Mouse (Mus musculus) liver, adult 2 months (tissue): ENCODE results near the gene Gtf2h5. TPM values are rescaled to one million over a fixed set of nuclear protein-coding genes. Genes with fewer than 3 reads are reported as not detected.

Experiments
- DNase-seq: peaks from one replicate; pipeline ENCODE4 v3.0.0-alpha.2; 2011; ENCODE audit warnings: low read depth, low spot score; ENCODE audit errors: extremely low read depth
- H3K27ac ChIP-seq: fragments of 200-500 bp; replicated peaks from 2 replicates; pipeline ENCODE4 v1.5.1; 2012; ENCODE audit warnings: low read depth, mild to moderate bottlenecking, control low read depth, inconsistent platforms, low read length; ENCODE audit not compliant: insufficient read depth
- H3K27me3 ChIP-seq: fragments of 200-500 bp; 2 replicates; pipeline ENCODE4 v1.6.1; 2012; ENCODE audit warnings: mild to moderate bottlenecking, moderate library complexity, low read length, inconsistent platforms; ENCODE audit not compliant: control insufficient read depth, insufficient read depth
- H3K36me3 ChIP-seq: fragments of 200-500 bp; 2 replicates; pipeline ENCODE4 v1.6.1; 2012; ENCODE audit warnings: low read length, inconsistent platforms; ENCODE audit not compliant: control insufficient read depth, insufficient read depth
- H3K4me1 ChIP-seq: fragments of 200-500 bp; 2 replicates; pipeline ENCODE4 v1.6.1; 2011; ENCODE audit warnings: low read length; ENCODE audit not compliant: control insufficient read depth, insufficient read depth
- H3K4me3 ChIP-seq: fragments of 200-500 bp; 2 replicates; pipeline ENCODE4 v1.5.1; 2011; ENCODE audit warnings: low read depth, mild to moderate bottlenecking, control low read depth, low read length, moderate library complexity; ENCODE audit not compliant: insufficient read depth
- H3K79me2 ChIP-seq: fragments of 200-500 bp; 2 replicates; pipeline ENCODE4 v1.6.1; 2012; ENCODE audit warnings: inconsistent platforms, mild to moderate bottlenecking, low read length, moderate library complexity; ENCODE audit not compliant: control insufficient read depth, insufficient read depth
- H3K9ac ChIP-seq: fragments of 200-500 bp; 2 replicates; pipeline ENCODE4 v1.6.1; 2012; ENCODE audit warnings: low read depth, mild to moderate bottlenecking, control low read depth, inconsistent platforms, low read length
- CTCF ChIP-seq: fragments of 200-500 bp; IDR thresholded peaks from 2 replicates; pipeline ENCODE4 v1.5.1; 2011; ENCODE audit warnings: low read depth, low read length, control low read depth
- POLR2A ChIP-seq: fragments of 200-500 bp; IDR thresholded peaks from 2 replicates; pipeline ENCODE4 v1.6.1; 2011; ENCODE audit warnings: low read length, control low read depth; ENCODE audit not compliant: insufficient read depth; ENCODE audit errors: extremely low read depth
- whole genome bisulfite sequencing: fragments of 180-500 bp; shearing (Covaris S2); methylation state at CpG from one replicate; pipeline ENCODE4 v1.1.7; 2018; 5-methylcytosine and 5-hydroxymethylcytosine counted together
- polyA plus RNA-seq: library from polyadenylated mRNA; depleted of rRNA; stranded (reverse); fragments of >200 nt; gene quantifications from 2 replicates; pipeline ENCODE4 v1.2.3, GENCODE M21; 2012
- total RNA-seq: library from RNA; depleted of rRNA; stranded (reverse); fragments of >200 nt; gene quantifications from 2 replicates; pipeline ENCODE4 v1.2.3, GENCODE M21; 2014

Gtf2h5 gene
- total and polyA plus RNA-seq, 2 experiments = 13.2 to 18.3 TPM

GRCm38 (mm10) chr17:6102287-6102686 is 22.7 kb downstream of the Gtf2h5 start:
- H3K27me3 ChIP-seq = no peaks in the 10 kb centered on the region
- H3K4me3 ChIP-seq = no peak overlapping the region
- peaks cover 5% of the 10 kb centered on the region; the same call in 1 of the 2 replicates for H3K4me1 ChIP-seq
- H3K9ac ChIP-seq = no peak overlapping the region
- no peak overlapping the region for H3K27ac ChIP-seq
- peaks cover 5% of the 10 kb centered on the region; the same call in 1 of the 2 replicates for H3K79me2 ChIP-seq
- DNase-seq = no peak
- WGBS = 93% methylated on average over 3 of the region's 3 CpGs
- no peaks in the 10 kb centered on the region for H3K36me3 ChIP-seq
- TF ChIP-seq POLR2A (no peak), CTCF (no peak)

- Histone ChIP-seq H3K27ac (no peak overlapping the region), H3K27me3 (no peaks in the 10 kb centered on the region), H3K9ac (no peak overlapping the region), H3K36me3 (no peaks in the 10 kb centered on the region), H3K4me3 (no peak overlapping the region), H3K4me1 (peaks cover 5% of the 10 kb centered on the region; the same call in 1 of the 2 replicates), H3K79me2 (peaks cover 14% of the 10 kb centered on the region; the same call in 1 of the 2 replicates)
- no peak for TF ChIP-seq POLR2A
- no peak for TF ChIP-seq CTCF
- 86% methylated on average over 6 of the region's 6 CpGs for WGBS
- DNase-seq = no peak
Observed at GRCm38 (mm10) chr17:6103566-6103965, 24.0 kb downstream of the Gtf2h5 start.

- Histone ChIP-seq H3K27me3 (no peaks in the 10 kb centered on the region), H3K79me2 (peaks cover 21% of the 10 kb centered on the region; the same call in 1 of the 2 replicates), H3K4me3 (peak within 1 kb of the TSS; percentile 89), H3K27ac (peak within 1 kb of the TSS; percentile 68), H3K4me1 (peaks cover 9% of the 10 kb centered on the region), H3K36me3 (no peaks in the 10 kb centered on the region), H3K9ac (peak within 1 kb of the TSS; percentile 93)
- peak; percentile 68 for DNase-seq
- 0 out of 2 replicates have a peak, but pooled peaks have one; percentile 19 for TF ChIP-seq POLR2A
- TF ChIP-seq CTCF = no peak
- 3% methylated on average over 47 of the region's 76 CpGs for WGBS
Observed at GRCm38 (mm10) chr17:6106361-6107014, 26.9 kb downstream of the Gtf2h5 start, which contains the start of gene Tulp4. Tulp4 (plus strand) TSS chr17:6106437.

DNA sequence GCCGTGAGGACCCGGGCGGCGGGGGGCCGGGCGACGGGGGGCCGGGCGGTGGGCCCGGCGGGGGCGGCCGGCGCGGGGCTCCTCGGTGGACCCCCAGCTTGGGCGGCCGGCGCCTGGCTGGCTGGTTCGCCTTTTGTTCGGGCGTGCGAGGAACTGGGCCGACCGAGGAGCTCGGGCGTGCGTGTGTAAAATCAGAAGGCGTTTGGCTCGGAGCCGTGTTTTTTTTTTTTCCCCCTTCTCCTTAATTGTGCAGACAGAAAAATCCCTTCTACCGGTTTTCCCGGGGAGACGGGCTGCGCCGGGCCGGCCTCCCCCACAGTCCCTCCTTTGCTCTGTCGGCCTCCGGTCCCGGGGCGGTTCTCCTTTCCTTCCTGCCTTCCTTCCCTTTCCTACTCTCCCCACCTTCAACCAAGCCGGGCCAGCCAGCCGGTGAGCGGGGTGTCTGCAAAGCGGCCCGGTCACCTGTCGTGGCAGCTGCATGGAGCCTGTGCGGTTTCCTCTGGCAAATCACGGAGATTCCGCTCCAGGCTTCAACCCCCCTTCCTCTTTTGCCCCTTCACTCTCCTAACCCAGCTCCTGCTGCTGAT is 27.5 kb downstream of the Gtf2h5 start:
- Histone ChIP-seq H3K4me1 (peaks cover 9% of the 10 kb centered on the region), H3K36me3 (no peaks in the 10 kb centered on the region), H3K27me3 (no peaks in the 10 kb centered on the region), H3K27ac (peak overlapping the region; percentile 68), H3K4me3 (peak overlapping the region; percentile 89), H3K9ac (peak overlapping the region; percentile 93), H3K79me2 (peaks cover 21% of the 10 kb centered on the region; the same call in 1 of the 2 replicates)
- under 1% methylated on average over 48 of the region's 50 CpGs for WGBS
- peak; percentile 31 for DNase-seq
- TF ChIP-seq POLR2A (no peak), CTCF (no peak)

- TF ChIP-seq POLR2A (no peak), CTCF (no peak)
- peaks cover 9% of the 10 kb centered on the region for H3K4me1 ChIP-seq
- no peak overlapping the region; the same call in 1 of the 2 replicates for H3K9ac ChIP-seq
Observed at GRCm38 (mm10) chr17:6108175-6108574, 28.6 kb downstream of the Gtf2h5 start.

GRCm38 (mm10) chr17:6110956-6111355 is 31.4 kb downstream of the Gtf2h5 start:
- Histone ChIP-seq H3K27me3 (no peaks in the 10 kb centered on the region), H3K36me3 (no peaks in the 10 kb centered on the region), H3K79me2 (peaks cover 24% of the 10 kb centered on the region; the same call in 1 of the 2 replicates), H3K4me3 (no peak overlapping the region), H3K27ac (no peak overlapping the region), H3K9ac (no peak overlapping the region), H3K4me1 (peaks cover 5% of the 10 kb centered on the region)
- TF ChIP-seq CTCF (no peak), POLR2A (no peak)
- no peak for DNase-seq
- 82% methylated on average over 3 of the region's 3 CpGs for WGBS

More at GRCm38 (mm10) chr17:6108175-6108574, 28.6 kb downstream of the Gtf2h5 start:
- Histone ChIP-seq H3K79me2 (peaks cover 21% of the 10 kb centered on the region; the same call in 1 of the 2 replicates), H3K36me3 (no peaks in the 10 kb centered on the region), H3K27ac (no peak overlapping the region), H3K4me3 (no peak overlapping the region), H3K27me3 (no peaks in the 10 kb centered on the region)
- no peak for DNase-seq
- WGBS = 85% methylated on average over 7 of the region's 7 CpGs
